Mouse (Mus musculus): ENCODE results near the gene S100a6.

Gene S100a6

GRCm38 (mm10) chr3:90612728-90613291 is at the start of gene S100a6:
Gene S100a6, plus strand, starts transcription at chr3:90612882.
- no peak for DNase-seq (ENCODE audit: low read depth, low spot score)

GRCm38 (mm10) chr3:90574691-90575090 is 38.0 kb upstream of the S100a6 start:
- no peak for DNase-seq (ENCODE audit: low read depth, low spot score)

- DNase-seq (ENCODE audit: low read depth, low spot score): no peak
These were observed 37.4 kb upstream of the S100a6 start for GRCm38 (mm10) chr3:90575320-90575719.

- DNase-seq (ENCODE audit: low read depth, low spot score): no peak
These were observed 36.2 kb upstream of the S100a6 start for GRCm38 (mm10) chr3:90576351-90577001.

- DNase-seq (ENCODE audit: low read depth, low spot score): no peak
These were observed 33.2 kb upstream of the S100a6 start for GRCm38 (mm10) chr3:90579433-90579832.

GRCm38 (mm10) chr3:90581141-90581540 is 31.5 kb upstream of the S100a6 start:
- DNase-seq (ENCODE audit: low read depth, low spot score): no peak

GRCm38 (mm10) chr3:90582156-90582555 is 30.5 kb upstream of the S100a6 start:
- DNase-seq (ENCODE audit: low read depth, low spot score): no peak

- DNase-seq (ENCODE audit: low read depth, low spot score): no peak
These were observed 30.1 kb upstream of the S100a6 start for GRCm38 (mm10) chr3:90582556-90582955.

- DNase-seq (ENCODE audit: low read depth, low spot score): no peak
These were observed 28.8 kb upstream of the S100a6 start for GRCm38 (mm10) chr3:90583893-90584292.

GRCm38 (mm10) chr3:90585595-90585994 is 27.1 kb upstream of the S100a6 start:
- no peak for DNase-seq (ENCODE audit: low read depth, low spot score)

- no peak for DNase-seq (ENCODE audit: low read depth, low spot score)
These were observed 26.6 kb upstream of the S100a6 start for GRCm38 (mm10) chr3:90586016-90586643.

- no peak for DNase-seq (ENCODE audit: low read depth, low spot score)
These were observed 25.8 kb upstream of the S100a6 start for GRCm38 (mm10) chr3:90586906-90587305.

- no peak for DNase-seq (ENCODE audit: low read depth, low spot score)
These were observed 25.2 kb upstream of the S100a6 start for GRCm38 (mm10) chr3:90587361-90588101.

- no peak for DNase-seq (ENCODE audit: low read depth, low spot score)
These were observed 23.3 kb upstream of the S100a6 start for GRCm38 (mm10) chr3:90589390-90589789.

- DNase-seq (ENCODE audit: low read depth, low spot score): no peak
These were observed 22.7 kb upstream of the S100a6 start, which contains the start of gene S100a2 for GRCm38 (mm10) chr3:90589947-90590346. Gene S100a2, plus strand, starts transcription at chr3:90590247.

GRCm38 (mm10) chr3:90594466-90594865 is 18.2 kb upstream of the S100a6 start:
- DNase-seq (ENCODE audit: low read depth, low spot score): no peak

- no peak for DNase-seq (ENCODE audit: low read depth, low spot score)
These were observed 17.1 kb upstream of the S100a6 start for GRCm38 (mm10) chr3:90595556-90595955.

GRCm38 (mm10) chr3:90596810-90597209 is 15.9 kb upstream of the S100a6 start:
- DNase-seq (ENCODE audit: low read depth, low spot score): no peak

- DNase-seq (ENCODE audit: low read depth, low spot score): no peak
These were observed 14.9 kb upstream of the S100a6 start for GRCm38 (mm10) chr3:90597736-90598135.

GRCm38 (mm10) chr3:90598212-90598611 is 14.5 kb upstream of the S100a6 start:
- DNase-seq (ENCODE audit: low read depth, low spot score): no peak

- DNase-seq (ENCODE audit: low read depth, low spot score): no peak
These were observed 13.3 kb upstream of the S100a6 start for GRCm38 (mm10) chr3:90599401-90599800.

- no peak for DNase-seq (ENCODE audit: low read depth, low spot score)
These were observed 12.6 kb upstream of the S100a6 start for GRCm38 (mm10) chr3:90600036-90600435.

Data from brain, embryonic 18.5 days (tissue).